Mouse (Mus musculus) liver, adult 2 months (tissue): ENCODE results near the gene Mgarp. TPM values are rescaled to one million over a fixed set of nuclear protein-coding genes. Genes with fewer than 3 reads are reported as not detected.
"Not testable (repeated sequence)": the region's sequence is repeated elsewhere in the genome, so short reads cannot be mapped to it uniquely, and the experiment has no call there.

Source experiments
- DNase-seq: peaks from one replicate; pipeline ENCODE4 v3.0.0-alpha.2; 2011; ENCODE audit warnings: low read depth, low spot score; ENCODE audit errors: extremely low read depth
- H3K27ac ChIP-seq: fragments of 200-500 bp; replicated peaks from 2 replicates; pipeline ENCODE4 v1.5.1; 2012; ENCODE audit warnings: low read depth, mild to moderate bottlenecking, control low read depth, inconsistent platforms, low read length; ENCODE audit not compliant: insufficient read depth
- H3K27me3 ChIP-seq: fragments of 200-500 bp; 2 replicates; pipeline ENCODE4 v1.6.1; 2012; ENCODE audit warnings: mild to moderate bottlenecking, moderate library complexity, low read length, inconsistent platforms; ENCODE audit not compliant: control insufficient read depth, insufficient read depth
- H3K36me3 ChIP-seq: fragments of 200-500 bp; 2 replicates; pipeline ENCODE4 v1.6.1; 2012; ENCODE audit warnings: low read length, inconsistent platforms; ENCODE audit not compliant: control insufficient read depth, insufficient read depth
- H3K4me1 ChIP-seq: fragments of 200-500 bp; 2 replicates; pipeline ENCODE4 v1.6.1; 2011; ENCODE audit warnings: low read length; ENCODE audit not compliant: control insufficient read depth, insufficient read depth
- H3K4me3 ChIP-seq: fragments of 200-500 bp; 2 replicates; pipeline ENCODE4 v1.5.1; 2011; ENCODE audit warnings: low read depth, mild to moderate bottlenecking, control low read depth, low read length, moderate library complexity; ENCODE audit not compliant: insufficient read depth
- H3K79me2 ChIP-seq: fragments of 200-500 bp; 2 replicates; pipeline ENCODE4 v1.6.1; 2012; ENCODE audit warnings: inconsistent platforms, mild to moderate bottlenecking, low read length, moderate library complexity; ENCODE audit not compliant: control insufficient read depth, insufficient read depth
- H3K9ac ChIP-seq: fragments of 200-500 bp; 2 replicates; pipeline ENCODE4 v1.6.1; 2012; ENCODE audit warnings: low read depth, mild to moderate bottlenecking, control low read depth, inconsistent platforms, low read length
- CTCF ChIP-seq: fragments of 200-500 bp; IDR thresholded peaks from 2 replicates; pipeline ENCODE4 v1.5.1; 2011; ENCODE audit warnings: low read depth, low read length, control low read depth
- POLR2A ChIP-seq: fragments of 200-500 bp; IDR thresholded peaks from 2 replicates; pipeline ENCODE4 v1.6.1; 2011; ENCODE audit warnings: low read length, control low read depth; ENCODE audit not compliant: insufficient read depth; ENCODE audit errors: extremely low read depth
- WGBS: fragments of 180-500 bp; shearing (Covaris S2); methylation state at CpG from one replicate; pipeline ENCODE4 v1.1.7; 2018; 5-methylcytosine and 5-hydroxymethylcytosine counted together
- polyA plus RNA-seq: library from polyadenylated mRNA; depleted of rRNA; stranded (reverse); fragments of >200 nt; gene quantifications from 2 replicates; pipeline ENCODE4 v1.2.3, GENCODE M21; 2012
- total RNA-seq: library from RNA; depleted of rRNA; stranded (reverse); fragments of >200 nt; gene quantifications from 2 replicates; pipeline ENCODE4 v1.2.3, GENCODE M21; 2014

Mgarp gene
- total and polyA plus RNA-seq, 2 experiments = not detected

DNA sequence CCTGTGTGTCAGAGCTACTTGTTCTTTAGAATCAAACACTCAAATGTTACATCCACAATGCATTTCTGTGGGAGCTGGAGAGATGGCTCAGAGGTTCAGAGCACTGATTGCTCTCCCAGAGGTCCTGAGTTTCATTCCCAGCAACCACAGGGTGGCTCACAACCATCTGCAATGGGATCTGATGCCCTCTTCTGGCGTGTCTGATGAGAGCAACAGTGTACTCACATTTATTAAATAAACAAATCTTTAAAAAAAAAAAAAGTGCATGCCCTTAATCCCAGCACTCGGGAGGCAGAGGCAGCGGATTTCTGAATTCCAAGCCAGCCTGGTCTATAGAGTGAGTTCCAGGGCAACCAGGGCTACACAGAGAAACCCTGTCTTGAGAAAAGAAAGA, 42.5 kb downstream of the Mgarp start:
- 81% methylated on average over 3 of the region's 3 CpGs for WGBS
- H3K27me3 ChIP-seq = no peaks in the 10 kb centered on the region
- DNase-seq = no peak
- no peak overlapping the region for H3K4me3 ChIP-seq
- no peaks in the 10 kb centered on the region for H3K79me2 ChIP-seq
- H3K4me1 ChIP-seq = peaks cover 7% of the 10 kb centered on the region
- H3K27ac ChIP-seq = no peak overlapping the region
- TF ChIP-seq CTCF = no peak
- no peak for TF ChIP-seq POLR2A
- no peak overlapping the region for H3K9ac ChIP-seq
- H3K36me3 ChIP-seq = no peaks in the 10 kb centered on the region

DNA sequence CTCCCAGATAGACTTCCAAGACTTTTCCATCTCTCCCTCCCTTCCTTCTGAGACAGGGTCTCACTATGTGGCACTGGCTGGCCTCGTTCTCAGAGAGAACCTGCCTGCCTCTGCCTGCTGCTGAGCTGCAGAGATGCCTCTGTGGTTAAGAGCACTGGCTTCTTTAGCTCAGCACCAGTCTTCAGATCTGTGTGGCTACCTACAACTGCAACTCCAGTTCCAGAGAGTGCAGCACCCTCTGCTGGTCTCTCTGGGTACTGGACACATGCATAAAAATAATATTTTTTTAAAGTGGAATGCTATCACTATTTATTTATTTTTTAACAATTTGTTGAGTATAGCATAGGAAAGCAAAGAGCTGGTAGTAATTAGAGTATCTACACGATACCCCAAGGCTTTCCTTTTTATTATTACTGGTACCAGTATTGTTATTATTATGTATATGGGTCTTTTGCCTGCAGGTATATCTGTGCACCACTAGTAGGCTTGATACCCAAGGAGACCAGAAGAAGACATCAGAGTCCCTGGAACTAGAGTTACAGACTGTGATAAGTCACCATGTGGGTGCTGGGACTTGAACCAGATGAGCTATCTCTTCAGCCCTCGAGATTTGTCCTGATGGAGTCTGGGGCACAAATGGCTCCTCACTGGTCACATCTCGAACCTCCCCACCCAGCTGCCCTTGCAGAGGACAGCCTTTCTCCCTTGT, 43.1 kb downstream of the Mgarp start:
- Histone ChIP-seq H3K79me2 (no peaks in the 10 kb centered on the region), H3K27me3 (no peaks in the 10 kb centered on the region), H3K9ac (no peak overlapping the region), H3K4me3 (no peak overlapping the region), H3K4me1 (0 out of 2 replicates have a peak, but pooled peaks cover 1% of the 10 kb centered on the region), H3K27ac (no peak overlapping the region), H3K36me3 (no peaks in the 10 kb centered on the region)
- DNase-seq = no peak
- no peak for TF ChIP-seq POLR2A
- peak; percentile 65 for TF ChIP-seq CTCF
- 67% methylated on average over 4 of the region's 4 CpGs for WGBS

DNA sequence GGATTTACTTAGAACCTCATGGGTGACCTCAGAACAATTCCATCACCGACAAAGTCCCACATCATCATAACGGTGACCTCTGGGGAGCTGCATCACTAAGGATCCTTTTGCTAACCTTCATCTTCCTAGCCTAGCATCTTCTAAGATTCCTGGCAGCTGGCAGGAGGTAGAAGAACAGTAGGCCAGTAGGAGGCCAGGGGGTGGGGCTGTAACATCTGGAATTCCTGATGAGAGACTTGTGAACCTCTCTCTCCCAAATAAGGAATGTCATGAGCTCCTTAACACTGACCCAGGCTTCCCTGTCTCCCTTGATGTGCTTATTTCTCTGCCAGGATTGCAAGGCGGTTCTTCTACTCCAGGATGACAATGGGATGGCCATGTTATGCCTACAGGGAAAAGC, 45.7 kb downstream of the Mgarp start:
- H3K27me3 ChIP-seq = no peaks in the 10 kb centered on the region
- H3K4me3 ChIP-seq = no peak overlapping the region
- H3K4me1 ChIP-seq = no peaks in the 10 kb centered on the region
- H3K36me3 ChIP-seq = no peaks in the 10 kb centered on the region
- TF ChIP-seq CTCF (no peak), POLR2A (no peak)
- H3K9ac ChIP-seq = no peak overlapping the region
- WGBS = 80% methylated on average over 3 of the region's 3 CpGs
- no peaks in the 10 kb centered on the region for H3K79me2 ChIP-seq
- H3K27ac ChIP-seq = no peak overlapping the region
- no peak for DNase-seq

DNA sequence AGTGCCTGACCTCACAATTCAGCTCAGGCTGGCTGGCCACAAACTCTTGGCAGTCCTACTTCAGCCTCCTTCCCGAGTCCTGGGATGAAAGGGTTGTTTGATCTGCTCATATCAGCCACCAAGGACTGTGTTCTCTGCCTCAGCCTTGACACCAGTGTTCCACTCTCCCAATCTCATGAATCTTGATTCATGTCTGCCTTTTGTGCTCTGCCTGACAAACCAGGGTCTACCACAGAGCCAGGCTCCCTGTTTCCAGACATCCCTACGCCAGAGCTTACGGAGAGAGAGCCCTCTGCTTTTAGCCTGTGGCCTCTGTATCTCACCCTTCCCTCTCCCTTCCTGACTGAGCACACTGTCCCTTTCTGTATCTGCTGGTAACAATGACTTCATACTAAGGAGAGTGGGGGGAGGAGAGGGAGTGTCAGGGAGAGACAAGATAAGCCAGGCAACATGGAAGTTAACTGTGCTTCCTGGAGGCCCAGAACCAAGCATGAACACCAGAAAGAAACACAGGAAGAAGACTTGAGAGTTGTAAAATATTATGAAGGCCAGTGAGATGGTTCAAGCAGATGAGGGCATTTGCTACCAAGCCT, 47.8 kb downstream of the Mgarp start:
- no peak for DNase-seq
- Histone ChIP-seq H3K27me3 (no peaks in the 10 kb centered on the region), H3K9ac (no peak overlapping the region), H3K36me3 (no peaks in the 10 kb centered on the region), H3K4me1 (no peaks in the 10 kb centered on the region), H3K79me2 (no peaks in the 10 kb centered on the region), H3K27ac (no peak overlapping the region), H3K4me3 (no peak overlapping the region)
- no peak for TF ChIP-seq CTCF
- no peak for TF ChIP-seq POLR2A
- WGBS = 80% methylated on average over 3 of the region's 3 CpGs

DNA sequence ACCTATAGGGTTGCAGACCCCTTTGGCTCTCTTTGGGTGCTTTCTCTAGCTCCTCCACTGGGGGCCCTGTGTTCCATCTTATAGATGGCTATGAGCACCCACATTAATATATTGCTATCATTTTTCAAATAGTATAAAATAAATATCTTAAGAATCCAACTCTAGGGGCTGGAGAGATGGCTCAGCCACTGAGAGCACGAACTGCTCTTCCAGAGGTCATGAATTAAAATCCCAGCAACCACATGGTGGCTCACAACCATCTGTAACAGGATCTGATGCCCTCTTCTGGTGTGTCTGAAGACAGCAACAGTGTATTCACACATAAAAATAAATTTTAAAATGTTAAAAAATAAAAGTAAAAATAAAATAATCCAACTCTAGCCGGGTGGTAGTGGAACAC, 51.5 kb downstream of the Mgarp start:
- 97% methylated on average over 2 of the region's 2 CpGs for WGBS
- not testable (repeated sequence) for H3K36me3 ChIP-seq, DNase-seq, H3K4me1 ChIP-seq, H3K9ac ChIP-seq, H3K4me3 ChIP-seq, H3K27me3 ChIP-seq, H3K27ac ChIP-seq, H3K79me2 ChIP-seq

DNA sequence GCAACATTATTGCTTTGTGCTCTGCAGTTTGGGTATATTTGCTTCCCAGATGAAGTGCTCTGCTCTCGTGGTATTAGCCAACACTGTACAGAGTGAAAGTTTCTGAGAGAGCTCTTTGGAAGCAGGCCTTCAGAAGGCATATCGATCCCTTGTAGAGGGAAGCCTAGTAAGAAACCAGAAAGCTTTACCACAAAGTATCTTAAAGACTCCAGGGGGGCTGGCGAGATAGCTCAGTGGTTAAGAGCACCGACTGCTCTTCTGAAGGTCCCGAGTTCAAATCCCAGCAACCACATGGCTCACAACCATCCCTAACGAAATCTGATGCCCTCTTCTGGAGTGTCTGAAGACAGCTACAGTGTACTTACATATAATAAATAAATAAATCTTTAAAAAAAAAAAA, 52.4 kb downstream of the Mgarp start:
- 95% methylated on average over 6 of the region's 6 CpGs for WGBS
- not testable (repeated sequence) for H3K36me3 ChIP-seq, H3K27ac ChIP-seq, H3K79me2 ChIP-seq, H3K27me3 ChIP-seq, DNase-seq, H3K9ac ChIP-seq, H3K4me1 ChIP-seq, H3K4me3 ChIP-seq
